Mouse (Mus musculus): ENCODE results near the gene Acadvl. TPM values are rescaled to one million over a fixed set of nuclear protein-coding genes. Genes with fewer than 3 reads are reported as not detected.
A peak's percentile ranks its signal among the peaks of the same experiment; 100 is the strongest.

The Acadvl gene
- total RNA-seq (2012; rRNA removed) (123 and 140 TPM in 2 replicates), polyA plus RNA-seq (2012; ENCODE audit: insufficient read depth in 1 of 2, insufficient read length in 2 of 2, low read depth in 1 of 2, low replicate concordance in 2 of 2, missing spikeins in 1 of 2) (10 to 100 TPM in 1 of 2 experiments, not detected in 1; 92.5 TPM)

DNA sequence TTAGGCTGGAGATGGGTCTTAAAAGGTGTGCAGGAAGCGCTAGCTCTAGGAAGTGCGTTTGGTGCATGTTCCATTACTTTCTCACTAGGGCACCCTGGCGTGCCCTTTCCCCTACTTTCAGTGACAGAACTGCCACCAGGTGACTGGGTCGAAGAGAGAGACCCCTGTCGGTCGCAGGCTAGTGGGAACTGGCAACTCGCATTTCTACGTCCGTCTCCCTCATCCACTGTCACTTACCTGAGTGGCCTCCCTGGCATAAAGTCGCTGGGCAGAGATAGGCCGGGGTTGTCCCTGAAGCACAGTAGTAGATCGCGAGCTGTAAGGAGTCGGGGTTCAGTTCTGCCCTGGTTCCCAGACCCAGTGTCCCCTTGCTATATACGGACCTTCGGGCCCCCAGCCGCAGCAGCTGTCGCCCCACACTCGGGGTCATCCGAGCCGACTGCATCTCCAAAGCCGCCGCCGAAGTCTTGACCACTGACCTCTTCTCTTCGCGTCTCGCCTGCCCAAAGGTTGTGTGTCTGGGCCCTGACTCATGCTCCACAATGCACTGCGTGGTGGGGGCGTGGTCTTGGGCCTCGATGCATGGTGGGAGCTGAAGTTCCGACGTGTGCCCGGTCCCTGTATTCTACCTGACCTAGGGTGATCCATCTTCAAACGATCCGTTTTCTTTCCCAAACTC lies at the start of gene Acadvl:
Gene Acadvl (minus strand): TSS at position 532 of the 679 bp plus-strand sequence.
- H3K9ac ChIP-seq (ENCODE audit: control insufficient read depth, low read depth, low read length, poor library complexity, severe bottlenecking) = peak within 1 kb of the TSS; percentile 84
- peaks cover 20% of the 10 kb centered on the region for H3K79me2 ChIP-seq (ENCODE audit: control insufficient read depth, insufficient read depth, low read length, poor library complexity)
- H3K9me3 ChIP-seq (replicated peaks; ENCODE audit: insufficient read depth, low read length) = no peaks in the 10 kb centered on the region
- H3K4me3 ChIP-seq (ENCODE audit: control insufficient read depth in 1 of 2, insufficient read depth in 1 of 2, low read depth in 2 of 2, low read length in 2 of 2) = peak within 1 kb of the TSS; percentile 82 to 86
- DNase-seq (ENCODE audit: low read depth, low spot score) = peak; percentile 95
- peak within 1 kb of the TSS; percentile 22 for H3K27ac ChIP-seq (ENCODE audit: control insufficient read depth, low read depth, low read length)
- peaks cover 6 to 30% of the 10 kb centered on the region in 2 experiments for H3K4me1 ChIP-seq (ENCODE audit: control insufficient read depth in 1 of 2, insufficient read depth in 2 of 2, low read length in 2 of 2)
- H3K27me3 ChIP-seq (ENCODE audit: control insufficient read depth in 1 of 2, insufficient read depth in 2 of 2, low read length in 2 of 2) = no peaks in the 10 kb centered on the region
- H3K36me3 ChIP-seq (ENCODE audit: control insufficient read depth in 1 of 2, insufficient read depth in 2 of 2, low read length in 2 of 2) = peaks cover 0 to 32% of the 10 kb centered on the region in 2 experiments; a peak in 2 of 4 replicates
- TF ChIP-seq RCOR1 (IDR thresholded peaks at IDR 0.05; ENCODE audit: low read depth, low read length) (no peak), POLR2AphosphoS2 (IDR thresholded peaks at IDR 0.05; ENCODE audit: low read length) (peak; percentile 97), MEF2A (IDR thresholded peaks at IDR 0.05; ENCODE audit: extremely low read depth, insufficient replicate concordance, low read depth, low read length, poor library complexity, severe bottlenecking) (no peak), KAT2A (conservative IDR thresholded peaks at IDR 0.05; ENCODE audit: low read depth, low read length) (peak; percentile 90), ZNF384 (IDR thresholded peaks at IDR 0.05; ENCODE audit: low read depth, low read length) (peak; percentile 26; the same call in 1 of the 2 replicates), POLR2A (IDR thresholded peaks at IDR 0.05; ENCODE audit: control insufficient read depth in 1 of 2, insufficient read depth in 1 of 2, low read depth in 1 of 2, low read length in 2 of 2, poor library complexity in 1 of 2) (peak in 1 of 2 experiments; percentile 87; a peak in 2 of 4 replicates), ETS1 (IDR thresholded peaks at IDR 0.05; ENCODE audit: low read depth, low read length) (no peak), MYC (IDR thresholded peaks at IDR 0.05; ENCODE audit: low read depth, low read length) (no peak), CTCF (IDR thresholded peaks at IDR 0.05 in 2 of 3, conservative IDR thresholded peaks at IDR 0.05 in 1 of 3; ENCODE audit: control insufficient read depth in 1 of 3, insufficient read depth in 1 of 3, low read depth in 2 of 3, low read length in 3 of 3, poor library complexity in 1 of 3, severe bottlenecking in 1 of 3) (peak; percentile 40 to 59 (median 50); a peak in 5 of 6 replicates), E2F4 (IDR thresholded peaks at IDR 0.05; ENCODE audit: borderline replicate concordance, low read depth, low read length) (no peak), EP300 (IDR thresholded peaks at IDR 0.05; ENCODE audit: low read depth in 1 of 2, low read length in 2 of 2) (no peak), ZKSCAN1 (IDR thresholded peaks at IDR 0.05; ENCODE audit: low read depth, low read length) (no peak; the same call in 1 of the 2 replicates), UBTF (IDR thresholded peaks at IDR 0.05; ENCODE audit: borderline replicate concordance, insufficient read depth, low read depth, low read length) (no peak), SIN3A (IDR thresholded peaks at IDR 0.05; ENCODE audit: low read length) (peak; percentile 83), BHLHE40 (IDR thresholded peaks at IDR 0.05; ENCODE audit: borderline replicate concordance, low read depth, low read length) (no peak), CHD1 (IDR thresholded peaks at IDR 0.05; ENCODE audit: low read depth, low read length) (no peak), TAL1 (IDR thresholded peaks at IDR 0.05; ENCODE audit: low read length) (no peak), NRF1 (IDR thresholded peaks at IDR 0.05; ENCODE audit: insufficient read depth, low read depth, low read length, poor library complexity, severe bottlenecking) (peak; percentile 42; the same call in 1 of the 2 replicates), USF1 (IDR thresholded peaks at IDR 0.05; ENCODE audit: low read depth, low read length) (peak; percentile 50), GATA1 (IDR thresholded peaks at IDR 0.05; ENCODE audit: low read depth, low read length) (no peak), MAFK (IDR thresholded peaks at IDR 0.05; ENCODE audit: borderline replicate concordance, low read depth, low read length) (no peak), RAD21 (IDR thresholded peaks at IDR 0.05; ENCODE audit: low read depth, low read length) (no peak; the same call in none of the 2 replicates), SMC3 (IDR thresholded peaks at IDR 0.05; ENCODE audit: low read depth, low read length) (peak; percentile 40; the same call in 1 of the 2 replicates), ZMIZ1 (IDR thresholded peaks at IDR 0.05; ENCODE audit: low read depth, low read length) (peak; percentile 82; the same call in 1 of the 2 replicates), TCF12 (IDR thresholded peaks at IDR 0.05; ENCODE audit: low read depth, low read length) (peak; percentile 67), MXI1 (IDR thresholded peaks at IDR 0.05; ENCODE audit: low read depth, low read length) (peak; percentile 85), HCFC1 (IDR thresholded peaks at IDR 0.05; ENCODE audit: low read depth, low read length) (peak; percentile 98), MAZ (IDR thresholded peaks at IDR 0.05; ENCODE audit: low read depth, low read length) (peak; percentile 85; the same call in 1 of the 2 replicates), JUND (IDR thresholded peaks at IDR 0.05; ENCODE audit: low read depth, low read length) (no peak), USF2 (IDR thresholded peaks at IDR 0.05; ENCODE audit: borderline replicate concordance in 1 of 2, insufficient read depth in 1 of 2, low read depth in 1 of 2, low read length in 2 of 2) (no peak), ELF1 (IDR thresholded peaks at IDR 0.05; ENCODE audit: low read depth, low read length) (peak; percentile 64), POLR2AphosphoS5 (IDR thresholded peaks at IDR 0.05; ENCODE audit: borderline replicate concordance, low read depth, low read length) (no peak), CHD2 (IDR thresholded peaks at IDR 0.05; ENCODE audit: low read length) (no peak), MYB (IDR thresholded peaks at IDR 0.05; ENCODE audit: low read depth, low read length) (no peak), ZC3H11A (IDR thresholded peaks at IDR 0.05; ENCODE audit: low read depth, low read length) (no peak)
